Mouse (Mus musculus) testis, adult 2 months (tissue): ENCODE results near the gene Slc12a6.

Experiments used
- CTCF ChIP-seq: fragments of 200-500 bp; IDR thresholded peaks from 2 replicates; pipeline ENCODE4 v1.5.1; 2012; ENCODE audit warnings: low read depth, mild to moderate bottlenecking, inconsistent platforms, low read length, moderate library complexity; ENCODE audit not compliant: control insufficient read depth, insufficient read depth, insufficient replicate concordance
- POLR2A ChIP-seq: fragments of 200-500 bp; IDR thresholded peaks from 2 replicates; pipeline ENCODE4 v1.6.1; 2012; ENCODE audit warnings: low read depth, mild to moderate bottlenecking, inconsistent platforms, low read length, moderate library complexity; ENCODE audit not compliant: control insufficient read depth

GRCm38 (mm10) chr2:112224356-112224755, 41.3 kb upstream of the Slc12a6 start:
- TF ChIP-seq CTCF: no peak
- no peak for TF ChIP-seq POLR2A
